Mouse (Mus musculus) adrenal gland, postnatal 25 days (tissue): Measurements from ENCODE around the gene Babam1. TPM values are rescaled to one million over a fixed set of nuclear protein-coding genes. Genes with fewer than 3 reads are reported as not detected.

Experiments used
- DNase-seq: peaks from one replicate; pipeline ENCODE4 v3.0.0; 2021; ENCODE audit warnings: mixed read lengths
- long read RNA-seq: library from polyadenylated mRNA; stranded (forward); transcript quantifications from one replicate; pipeline ENCODE4 v2.0.0, GENCODE M21; 2021
- total RNA-seq: library from RNA; stranded (reverse); gene quantifications from 2 replicates; pipeline ENCODE4 v1.2.3, GENCODE M21; 2021

Babam1 gene
- 105 and 116 TPM in 2 replicates for total RNA-seq
- long read RNA-seq, transcript Babam1-201 (9 exons, 1,433 nt): major isoform, 74 of 104 reads
- long read RNA-seq, partial matches to known transcripts: 13 of 104 reads
- long read RNA-seq, other reads (novel, unspliced or antisense): 17 of 104 reads

GRCm38 (mm10) chr8:71396639-71397305 lies at the start of gene Babam1:
Gene Babam1, plus strand, starts transcription at chr8:71396861.
- DNase-seq: peak; percentile 88

GRCm38 (mm10) chr8:71351117-71351516 lies 45.5 kb upstream of the Babam1 start:
- no peak for DNase-seq

GRCm38 (mm10) chr8:71351520-71351919 lies 45.1 kb upstream of the Babam1 start:
- DNase-seq: no peak

- DNase-seq: no peak
These were observed 38.6 kb upstream of the Babam1 start for GRCm38 (mm10) chr8:71358026-71358425.

- DNase-seq: peak; percentile 88
These were observed 29.7 kb upstream of the Babam1 start, which contains the start of gene Use1 for GRCm38 (mm10) chr8:71366771-71367528. Gene Use1, plus strand, starts transcription at chr8:71366848.

GRCm38 (mm10) chr8:71367529-71368176 lies 29.0 kb upstream of the Babam1 start:
- DNase-seq: peak; percentile 38

GRCm38 (mm10) chr8:71368366-71368765 lies 28.3 kb upstream of the Babam1 start:
- DNase-seq: no peak

- no peak for DNase-seq
These were observed 27.5 kb upstream of the Babam1 start for GRCm38 (mm10) chr8:71369040-71369718.

- DNase-seq: no peak
These were observed 25.9 kb upstream of the Babam1 start for GRCm38 (mm10) chr8:71370711-71371235.

- peak; percentile 98 for DNase-seq
These were observed 25.3 kb upstream of the Babam1 start, which contains the start of gene Ocel1 for GRCm38 (mm10) chr8:71371236-71371848. Gene Ocel1, plus strand, starts transcription at chr8:71371298.

GRCm38 (mm10) chr8:71372427-71372826 lies 24.2 kb upstream of the Babam1 start:
- DNase-seq: no peak

- no peak for DNase-seq
These were observed 23.7 kb upstream of the Babam1 start for GRCm38 (mm10) chr8:71373000-71373399.

- DNase-seq: peak; percentile 28
These were observed 21.9 kb upstream of the Babam1 start for GRCm38 (mm10) chr8:71374616-71375206.

- DNase-seq: peak; percentile 72
These were observed 20.9 kb upstream of the Babam1 start for GRCm38 (mm10) chr8:71375581-71376422.

- DNase-seq: no peak
These were observed 20.1 kb upstream of the Babam1 start for GRCm38 (mm10) chr8:71376423-71377030.

- DNase-seq: no peak
These were observed 17.7 kb upstream of the Babam1 start for GRCm38 (mm10) chr8:71379008-71379407.

- no peak for DNase-seq
These were observed 17.1 kb upstream of the Babam1 start for GRCm38 (mm10) chr8:71379512-71380075.

- DNase-seq: peak; percentile 49
These were observed 16.2 kb upstream of the Babam1 start for GRCm38 (mm10) chr8:71380178-71381171.
